Mouse (Mus musculus) erythroblast, embryonic 14.5 days (primary cell): ENCODE data around the gene Son. TPM values are rescaled to one million over a fixed set of nuclear protein-coding genes. Genes with fewer than 3 reads are reported as not detected.

ENCODE experiments used
- H3K27me3 ChIP-seq: 2 replicates; pipeline ENCODE4 v1.6.1; 2012; ENCODE audit warnings: inconsistent platforms; ENCODE audit not compliant: control insufficient read depth
- H3K36me3 ChIP-seq: 2 replicates; pipeline ENCODE4 v1.6.1; 2012; ENCODE audit warnings: mild to moderate bottlenecking, inconsistent platforms; ENCODE audit not compliant: control insufficient read depth
- H3K4me1 ChIP-seq: 2 replicates; pipeline ENCODE4 v1.6.1; 2012; ENCODE audit warnings: inconsistent platforms; ENCODE audit not compliant: control insufficient read depth
- H3K4me3 ChIP-seq: replicated peaks from 2 replicates; pipeline ENCODE3; 2012; ENCODE audit warnings: moderate library complexity, mild to moderate bottlenecking, inconsistent platforms
- H3K9me3 ChIP-seq: 2 replicates; pipeline ENCODE4 v1.6.1; 2012; ENCODE audit warnings: low read length, inconsistent platforms, mixed read lengths; ENCODE audit not compliant: control insufficient read depth
- GATA1 ChIP-seq: IDR thresholded peaks from 2 replicates; pipeline ENCODE4 v1.6.1; 2012; ENCODE audit warnings: low read length, inconsistent platforms, mixed read lengths
- TAL1 ChIP-seq: IDR thresholded peaks from 3 replicates; pipeline ENCODE4 v1.6.1; 2012; ENCODE audit warnings: low read length, inconsistent platforms, mixed read lengths
- polyA plus RNA-seq: library from polyadenylated mRNA; stranded (reverse); fragments of >175 nt; gene quantifications from 2 replicates; pipeline ENCODE4 v1.2.3, GENCODE M21; 2012

Gene Son
- 3.8 and 4.7 TPM in 2 replicates for polyA plus RNA-seq

DNA sequence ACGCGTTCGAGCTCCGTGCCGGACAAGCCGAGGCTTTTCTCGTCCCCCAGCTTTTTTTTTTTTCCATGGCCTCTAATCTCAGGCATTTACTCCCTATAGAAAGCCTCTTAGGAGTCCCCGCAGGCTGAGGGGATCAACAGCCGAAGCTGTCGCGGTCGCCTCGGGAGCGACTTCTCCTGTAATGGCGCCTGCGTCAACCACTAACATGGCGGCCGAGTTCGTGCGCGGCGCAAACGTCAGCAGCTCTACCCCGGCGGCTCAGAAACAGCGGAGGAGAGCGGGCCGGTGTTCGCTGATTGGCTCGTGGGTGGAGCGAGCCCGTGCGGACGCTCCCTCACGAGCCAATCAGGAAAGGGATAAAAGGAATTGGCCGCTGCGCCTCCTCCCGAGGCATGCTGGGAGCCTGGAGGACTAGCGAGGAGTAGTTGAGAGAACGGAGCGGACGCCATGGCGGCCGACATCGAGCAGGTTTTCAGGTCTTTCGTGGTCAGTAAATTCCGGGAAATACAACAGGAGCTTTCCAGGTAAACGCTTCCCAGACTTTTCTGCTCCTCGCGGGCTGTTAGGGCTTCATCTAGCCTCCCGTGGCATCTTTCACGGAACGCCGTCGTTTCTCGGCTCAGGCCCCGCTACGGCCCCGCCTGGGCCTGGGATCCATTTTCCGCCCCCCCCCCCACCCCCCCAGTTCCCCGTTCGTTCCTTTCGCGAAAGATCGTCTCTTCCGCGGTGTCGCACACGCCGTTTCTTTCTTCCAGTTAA, at the start of gene Son:
Son (plus strand) TSS at position 46 of the 759 bp plus-strand sequence.
- H3K4me1 ChIP-seq, result peaks cover 47% of the 10 kb centered on the region
- TF ChIP-seq TAL1, result no peak
- no peak for TF ChIP-seq GATA1
- H3K4me3 ChIP-seq, result peak within 1 kb of the TSS; percentile 85
- no peaks in the 10 kb centered on the region for H3K27me3 ChIP-seq
- no peaks in the 10 kb centered on the region for H3K9me3 ChIP-seq
- peaks cover 47% of the 10 kb centered on the region for H3K36me3 ChIP-seq

DNA sequence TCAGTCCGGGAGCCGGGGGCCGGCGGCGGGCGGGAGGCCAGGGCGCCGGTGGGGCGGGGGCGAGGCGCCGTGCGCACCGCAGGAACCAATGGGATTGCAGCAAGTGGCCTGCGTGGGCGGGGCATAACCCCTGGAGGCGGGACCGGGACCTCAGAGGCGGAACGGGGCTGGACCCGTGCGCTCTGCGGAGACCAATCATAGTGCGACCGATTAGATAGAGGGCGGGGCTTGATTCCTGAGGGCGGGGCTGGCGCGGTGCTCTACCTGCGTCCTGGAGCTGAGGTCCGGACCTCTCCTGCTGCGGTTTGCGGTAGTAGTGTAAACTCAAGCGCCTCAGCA, 49.7 kb upstream of the Son start, which contains the start of gene Tmem50b:
Tmem50b (minus strand) TSS at position 129 of the 339 bp plus-strand sequence.
- TF ChIP-seq GATA1, result no peak; the same call in 1 of the 2 replicates
- TF ChIP-seq TAL1, result no peak

GRCm38 (mm10) chr16:91599242-91599641, 48.1 kb upstream of the Son start:
- Histone ChIP-seq H3K4me1 (peaks cover 26% of the 10 kb centered on the region), H3K9me3 (no peaks in the 10 kb centered on the region), H3K27me3 (peaks cover 62% of the 10 kb centered on the region), H3K36me3 (no peaks in the 10 kb centered on the region), H3K4me3 (no peak overlapping the region)
- TF ChIP-seq GATA1 (no peak), TAL1 (no peak)

More for the DNA sequence above, 49.7 kb upstream of the Son start, which contains the start of gene Tmem50b:
- Histone ChIP-seq H3K4me1 (peaks cover 26% of the 10 kb centered on the region), H3K9me3 (no peaks in the 10 kb centered on the region), H3K27me3 (peaks cover 61% of the 10 kb centered on the region), H3K36me3 (no peaks in the 10 kb centered on the region), H3K4me3 (peak within 1 kb of the TSS; percentile 72)

GRCm38 (mm10) chr16:91601081-91601480, 46.2 kb upstream of the Son start:
- Histone ChIP-seq H3K4me1 (peaks cover 23% of the 10 kb centered on the region), H3K4me3 (no peak overlapping the region), H3K9me3 (no peaks in the 10 kb centered on the region), H3K27me3 (peaks cover 53% of the 10 kb centered on the region), H3K36me3 (no peaks in the 10 kb centered on the region)
- TF ChIP-seq TAL1, result no peak
- no peak for TF ChIP-seq GATA1

DNA sequence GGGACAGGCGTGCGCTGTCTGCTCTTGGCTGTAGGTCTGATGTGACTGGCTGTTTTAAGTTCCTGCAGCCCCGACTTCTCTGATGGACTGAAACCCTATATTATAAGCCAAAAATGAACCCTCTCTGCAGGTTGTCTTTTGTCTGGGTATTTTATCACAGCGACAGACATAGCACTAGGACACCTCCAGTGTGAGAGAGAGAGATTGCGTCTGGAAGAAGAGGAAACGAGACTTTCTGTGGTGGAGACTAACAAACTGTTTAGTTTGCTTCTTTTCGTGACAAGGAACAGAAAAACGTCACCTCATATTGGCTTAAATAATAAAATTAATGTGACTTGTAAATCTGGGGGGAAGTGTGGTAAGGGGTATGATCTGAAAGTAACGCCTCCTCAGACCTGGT, 45.6 kb upstream of the Son start:
- Histone ChIP-seq H3K36me3 (no peaks in the 10 kb centered on the region), H3K27me3 (peaks cover 47% of the 10 kb centered on the region), H3K4me1 (peaks cover 17% of the 10 kb centered on the region), H3K9me3 (no peaks in the 10 kb centered on the region), H3K4me3 (no peak overlapping the region)
- no peak for TF ChIP-seq GATA1
- no peak for TF ChIP-seq TAL1

- no peaks in the 10 kb centered on the region for H3K9me3 ChIP-seq
- no peaks in the 10 kb centered on the region for H3K4me1 ChIP-seq
- TF ChIP-seq TAL1, result no peak
- no peak for TF ChIP-seq GATA1
- peaks cover 17% of the 10 kb centered on the region for H3K27me3 ChIP-seq
- H3K36me3 ChIP-seq, result no peaks in the 10 kb centered on the region
- no peak overlapping the region for H3K4me3 ChIP-seq
Measured at GRCm38 (mm10) chr16:91605156-91605555, 42.1 kb upstream of the Son start.

DNA sequence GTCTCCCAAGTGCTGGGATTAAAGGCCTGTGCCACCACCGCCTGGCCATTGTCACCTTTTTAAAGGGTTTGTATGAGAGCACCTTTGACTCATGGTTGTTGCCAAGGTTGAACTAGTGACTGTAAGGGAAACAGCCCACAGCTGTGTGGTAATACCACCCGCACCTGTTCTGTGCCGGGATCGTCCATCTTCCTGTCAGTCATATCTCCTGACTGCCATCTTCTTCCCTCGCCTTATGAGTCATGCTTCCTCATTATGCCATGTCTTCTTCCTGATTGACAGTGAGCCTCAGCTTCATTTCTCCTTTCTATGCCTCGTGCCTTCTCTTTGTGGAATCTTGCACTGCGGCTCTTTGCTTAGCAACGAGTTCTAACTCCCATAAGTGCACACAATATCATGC, 40.3 kb upstream of the Son start:
- Histone ChIP-seq H3K4me3 (no peak overlapping the region), H3K36me3 (no peaks in the 10 kb centered on the region)
- no peak for TF ChIP-seq TAL1
- TF ChIP-seq GATA1, result no peak

DNA sequence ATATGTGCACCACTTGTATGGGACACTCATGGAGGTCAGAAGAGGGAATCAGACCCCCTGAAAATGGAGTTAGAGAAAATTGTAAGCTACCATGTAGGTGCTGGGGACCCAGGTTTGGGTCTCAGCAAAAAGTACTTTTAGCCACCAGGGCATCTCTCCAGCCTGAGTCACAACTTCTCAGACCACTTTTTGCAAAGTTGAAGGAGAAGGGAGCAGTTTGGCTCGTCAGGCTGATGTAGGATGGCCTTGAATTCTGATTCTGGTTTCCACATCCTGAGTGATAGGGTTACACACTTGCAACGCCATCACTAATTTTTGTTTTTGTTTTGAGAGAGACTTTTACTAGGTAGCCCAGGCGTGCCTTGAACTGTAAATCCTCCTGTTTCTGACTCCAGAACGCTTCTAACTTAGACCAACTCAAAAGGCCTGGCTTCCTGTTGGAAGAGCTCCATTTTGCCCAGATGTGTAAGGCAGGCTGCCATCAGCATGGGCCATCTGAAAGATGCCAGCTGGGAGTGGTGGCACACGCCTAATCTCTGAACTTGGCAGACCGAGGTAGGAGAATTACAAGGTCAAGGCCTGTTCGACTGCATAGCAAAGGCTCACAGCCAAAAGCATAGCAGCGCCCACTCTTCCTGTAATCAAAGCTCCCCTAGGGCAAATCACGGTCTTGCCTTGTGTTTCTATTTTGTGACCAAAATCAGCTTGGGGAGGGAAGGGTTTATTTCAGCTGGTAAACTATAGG, 37.6 kb upstream of the Son start:
- Histone ChIP-seq H3K36me3 (no peaks in the 10 kb centered on the region), H3K9me3 (no peaks in the 10 kb centered on the region), H3K4me1 (no peaks in the 10 kb centered on the region), H3K4me3 (no peak overlapping the region), H3K27me3 (no peaks in the 10 kb centered on the region)
- TF ChIP-seq GATA1 (no peak), TAL1 (no peak)

More for the DNA sequence above, 40.3 kb upstream of the Son start:
- no peaks in the 10 kb centered on the region for H3K9me3 ChIP-seq
- H3K4me1 ChIP-seq, result no peaks in the 10 kb centered on the region
- H3K27me3 ChIP-seq, result peaks cover 5% of the 10 kb centered on the region

GRCm38 (mm10) chr16:91611248-91611647, 36.1 kb upstream of the Son start:
- H3K9me3 ChIP-seq, result no peaks in the 10 kb centered on the region
- no peaks in the 10 kb centered on the region for H3K27me3 ChIP-seq
- H3K4me3 ChIP-seq, result no peak overlapping the region
- no peaks in the 10 kb centered on the region for H3K4me1 ChIP-seq
- TF ChIP-seq GATA1, result no peak
- no peak for TF ChIP-seq TAL1
- H3K36me3 ChIP-seq, result no peaks in the 10 kb centered on the region
